Mouse (Mus musculus): ENCODE results near the gene 4930426L09Rik.
A peak's percentile ranks its signal among the peaks of the same experiment; 100 is the strongest.
"Not testable (repeated sequence)": the region's sequence is repeated elsewhere in the genome, so short reads cannot be mapped to it uniquely, and the experiment has no call there.

The 4930426L09Rik gene

DNA sequence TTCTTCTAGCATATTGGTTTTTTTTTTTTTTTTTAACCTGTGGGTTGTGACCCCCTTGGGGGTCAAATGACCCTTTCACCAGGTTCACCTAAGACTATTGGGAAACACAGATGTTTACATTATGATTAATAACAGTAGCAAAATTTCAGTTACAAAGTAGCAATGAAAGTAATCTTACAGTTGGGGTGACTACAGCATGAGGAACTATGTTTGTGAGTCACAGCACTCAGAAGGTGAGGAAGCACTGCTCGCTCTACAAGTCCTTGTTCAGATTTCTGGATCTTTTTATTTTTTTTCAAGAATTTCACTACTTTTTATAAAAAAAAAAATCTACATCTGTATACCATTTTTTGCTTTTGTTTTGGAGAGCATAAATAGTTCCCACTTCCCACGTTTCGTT, 26.6 kb upstream of the 4930426L09Rik start:
- DNase-seq: no peak

DNA sequence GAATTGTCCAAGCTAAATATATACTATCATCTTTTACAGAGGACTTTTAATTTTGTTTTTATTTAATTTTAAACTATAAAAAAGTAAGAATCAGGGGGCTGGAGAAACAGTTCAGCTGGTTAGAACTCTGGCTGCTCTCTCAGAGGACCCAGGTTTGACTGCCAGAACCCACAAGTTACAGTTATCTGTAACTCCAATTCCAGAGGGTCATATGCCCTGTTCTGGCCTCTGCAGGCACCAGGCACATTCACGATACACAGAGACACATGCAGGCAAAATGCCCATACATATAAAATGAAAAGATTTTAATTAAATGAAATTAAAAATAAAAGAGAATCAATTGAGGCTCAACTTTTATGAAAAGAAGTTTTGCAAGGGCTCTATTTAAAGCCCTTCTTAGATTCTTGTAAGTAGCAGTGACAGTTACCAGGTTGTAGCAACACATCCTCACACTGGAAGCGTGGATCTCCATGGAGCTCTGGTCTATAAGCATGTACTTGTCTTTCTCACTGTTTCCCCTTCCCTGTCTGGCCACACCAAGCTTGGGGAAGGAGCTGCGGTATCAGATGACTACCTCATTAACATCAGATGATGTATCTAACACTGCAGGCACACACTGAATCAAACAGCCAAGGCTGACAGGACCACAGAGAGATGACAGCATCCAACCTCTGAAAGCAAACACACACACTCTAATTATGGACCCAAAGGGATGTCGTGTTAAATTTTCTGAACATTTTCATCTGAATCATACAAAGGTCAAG, 23.1 kb upstream of the 4930426L09Rik start:
- no peak for DNase-seq

DNA sequence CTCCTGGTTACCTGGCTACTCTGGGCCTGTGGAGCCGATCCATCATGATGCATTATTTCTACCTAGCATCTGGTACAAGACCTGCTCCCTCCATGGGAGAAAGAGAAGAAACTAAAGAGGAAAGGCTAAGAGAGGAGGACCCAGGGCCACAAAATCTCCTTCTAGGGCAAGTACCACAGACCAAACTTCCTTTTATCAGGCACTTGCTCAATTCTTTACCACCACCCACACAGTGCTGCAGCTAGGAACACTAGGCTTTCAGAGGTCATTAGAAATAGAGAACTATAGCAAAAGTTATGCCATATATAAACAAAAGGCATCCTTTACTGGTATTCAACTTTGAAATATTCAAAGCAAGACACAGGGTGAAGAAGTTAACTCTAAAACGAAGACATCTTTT, 22.0 kb upstream of the 4930426L09Rik start:
- no peak for DNase-seq

DNA sequence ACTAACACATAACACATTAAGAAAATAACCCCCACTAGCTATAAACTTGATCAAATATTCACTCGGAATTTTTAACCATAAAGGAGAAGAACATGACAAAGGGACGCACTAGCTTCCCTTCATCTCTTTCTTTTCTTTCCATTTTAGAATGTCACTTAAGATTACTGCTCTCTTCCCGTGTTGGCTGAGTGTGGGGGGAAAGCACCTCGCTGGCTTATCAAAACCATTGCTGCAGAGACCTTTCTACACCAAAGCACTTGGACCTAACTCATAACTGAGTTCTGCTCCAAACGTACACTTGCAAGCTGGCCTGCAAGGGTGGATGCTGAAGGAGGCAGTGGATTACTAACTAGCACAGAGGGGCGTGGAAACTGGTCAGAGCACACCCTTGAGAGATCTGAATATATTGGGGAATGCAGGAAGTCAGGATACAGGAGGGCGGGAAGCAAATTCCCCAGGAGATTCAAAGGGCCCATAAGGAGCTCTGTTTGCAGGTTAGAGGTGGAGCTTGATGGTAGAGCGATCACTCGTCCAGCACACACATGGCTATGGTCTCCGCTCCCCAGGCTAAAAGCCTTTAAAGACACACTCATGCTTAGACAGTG, 20.8 kb upstream of the 4930426L09Rik start:
- no peak for DNase-seq

DNA sequence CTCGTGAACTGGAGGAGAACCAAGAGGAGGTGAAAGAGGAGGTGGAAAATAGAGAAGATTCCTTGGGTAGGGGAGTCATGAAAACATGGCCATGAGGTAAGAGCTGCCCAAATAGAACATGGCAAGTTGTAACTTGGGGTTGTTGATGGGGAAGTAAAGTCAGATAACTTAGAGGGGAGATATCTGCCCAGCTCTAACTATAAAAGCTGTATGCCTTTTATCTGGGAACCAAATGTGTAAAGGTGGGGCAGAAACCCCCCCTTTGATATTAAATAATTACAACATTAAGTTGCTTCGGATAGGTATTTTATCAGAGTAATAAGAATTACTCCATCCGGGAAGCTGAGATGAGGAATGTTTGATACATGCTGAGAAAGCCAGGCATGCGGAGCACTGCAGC, 19.1 kb upstream of the 4930426L09Rik start:
- DNase-seq: no peak

DNA sequence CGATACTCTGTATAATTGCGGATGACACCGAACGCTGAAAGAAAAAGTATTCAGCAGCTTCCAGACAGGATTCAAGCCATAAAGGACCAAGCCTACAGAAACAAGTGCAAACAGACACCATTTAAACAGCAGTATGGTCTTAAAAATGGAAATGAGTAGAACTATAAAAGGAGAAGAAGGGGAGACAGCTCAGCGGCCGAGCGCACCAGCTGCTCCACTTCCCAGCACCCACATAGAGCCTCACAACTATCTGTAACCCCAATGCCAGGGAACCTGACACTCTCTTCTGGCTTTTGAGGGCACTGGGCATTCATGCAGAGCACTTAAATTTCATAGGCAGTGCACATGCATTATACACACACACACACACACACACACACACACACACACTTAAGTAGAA, 18.5 kb upstream of the 4930426L09Rik start:
- no peak for DNase-seq

DNA sequence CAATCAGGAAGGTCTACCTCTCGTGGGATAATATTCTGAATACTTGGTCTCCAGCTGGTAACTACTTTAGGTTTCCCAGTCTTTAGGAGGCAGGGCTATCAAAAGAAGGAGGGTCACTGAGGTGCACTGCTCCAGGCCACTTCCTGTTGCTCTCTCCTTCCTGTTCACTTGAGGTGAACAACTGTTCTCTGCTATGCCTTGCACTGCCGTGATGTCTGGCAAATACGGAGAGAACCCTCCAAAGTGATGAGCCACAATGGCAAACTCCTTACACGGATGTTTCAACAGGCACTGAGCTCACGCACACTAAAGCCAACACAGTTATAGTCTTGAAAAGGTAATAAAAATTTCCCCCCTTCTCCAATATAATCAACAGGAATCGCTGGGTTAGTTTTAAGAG, 15.6 kb upstream of the 4930426L09Rik start:
- no peak for DNase-seq

DNA sequence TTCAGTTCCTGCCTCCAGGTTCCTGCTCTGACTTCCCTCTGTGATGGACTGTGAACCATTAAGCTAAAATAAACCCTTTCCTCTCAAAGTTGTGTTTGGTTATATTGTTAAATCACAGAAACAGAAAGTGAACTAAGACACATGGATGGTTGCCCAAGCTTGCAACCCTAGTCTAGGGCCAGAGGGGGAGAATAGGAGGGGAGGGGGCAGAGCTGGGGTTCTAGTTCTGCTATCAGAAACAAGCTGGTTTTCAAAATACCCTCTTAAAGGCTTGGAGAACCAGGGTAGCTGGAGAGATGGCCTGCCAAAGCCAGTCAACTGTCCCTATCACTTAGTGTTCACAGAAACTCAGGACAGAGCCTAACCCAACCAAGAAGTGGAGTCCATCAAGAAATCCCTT, 14.6 kb upstream of the 4930426L09Rik start:
- DNase-seq: no peak

DNA sequence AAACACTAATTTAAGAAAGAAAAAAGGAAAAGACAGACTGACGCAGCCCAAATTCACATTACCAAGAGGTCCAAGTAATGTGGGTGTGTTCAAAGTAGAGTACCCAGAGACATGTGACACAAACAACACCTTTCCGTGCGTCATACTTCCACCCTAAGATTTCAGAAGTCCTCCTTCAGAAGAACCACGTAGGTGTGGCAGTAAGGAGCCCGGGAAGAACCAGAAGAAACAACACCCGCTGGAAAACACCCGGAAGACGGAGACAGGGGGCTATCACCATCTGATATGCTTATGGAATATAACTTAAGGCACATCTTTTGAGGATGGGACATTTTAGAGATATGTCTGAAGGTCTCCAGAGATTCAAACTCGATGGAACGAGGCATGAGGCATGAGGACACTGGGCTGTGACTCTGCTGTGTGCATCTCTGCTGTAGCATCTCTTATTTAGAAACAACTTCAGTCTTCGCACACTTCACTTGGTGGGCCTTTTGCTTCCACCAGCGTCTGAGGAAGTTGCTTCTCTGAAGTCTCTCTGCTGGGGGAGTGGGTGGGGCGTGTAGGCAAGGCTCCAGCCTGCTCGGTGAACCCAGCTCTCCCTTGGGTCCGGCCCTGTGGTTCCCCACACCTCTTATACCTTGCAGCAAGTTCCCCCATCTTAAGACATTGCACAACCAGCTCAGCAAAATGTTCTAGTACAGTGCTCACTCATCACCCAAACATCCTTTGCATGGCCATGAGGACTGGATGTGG, 13.9 kb upstream of the 4930426L09Rik start:
- no peak for DNase-seq

DNA sequence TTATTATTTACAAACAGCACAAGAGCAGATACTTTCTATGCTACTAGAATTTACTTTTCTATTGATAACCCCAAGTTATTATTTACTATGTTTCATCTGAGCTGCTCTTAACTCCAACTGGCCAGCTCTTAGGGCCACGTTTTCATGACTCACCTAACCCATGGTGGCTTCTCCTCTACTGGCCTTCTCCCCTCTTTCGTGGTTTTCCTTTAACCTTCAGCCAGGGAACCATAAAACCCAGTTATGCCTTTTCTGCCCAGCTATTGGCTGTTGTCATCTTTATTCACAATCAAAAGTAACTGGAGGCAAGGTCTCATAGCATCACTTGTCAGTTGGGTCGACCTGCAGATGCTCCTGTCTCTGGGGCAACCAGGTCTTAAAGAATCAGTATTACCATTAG, 12.6 kb upstream of the 4930426L09Rik start:
- DNase-seq: no peak

DNA sequence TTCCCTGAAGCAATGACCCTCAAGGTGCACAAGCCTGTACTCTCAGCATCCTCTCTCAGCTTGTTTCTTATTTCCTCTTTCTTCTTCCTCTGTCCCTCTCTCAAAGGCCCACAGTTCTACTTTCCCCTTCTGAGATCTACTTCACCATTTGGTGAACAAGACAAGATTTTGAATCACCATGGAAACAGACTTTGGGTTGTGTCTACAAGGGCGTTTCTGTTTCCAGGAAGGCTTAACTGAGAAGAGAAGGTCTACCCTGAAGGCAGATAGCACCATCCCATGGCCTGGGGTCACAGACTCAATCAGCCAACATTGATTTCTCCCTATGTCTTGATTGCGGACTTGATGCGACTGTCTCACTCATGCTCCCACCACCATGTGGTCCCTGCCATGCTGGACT, 9.3 kb upstream of the 4930426L09Rik start:
- no peak for DNase-seq

DNA sequence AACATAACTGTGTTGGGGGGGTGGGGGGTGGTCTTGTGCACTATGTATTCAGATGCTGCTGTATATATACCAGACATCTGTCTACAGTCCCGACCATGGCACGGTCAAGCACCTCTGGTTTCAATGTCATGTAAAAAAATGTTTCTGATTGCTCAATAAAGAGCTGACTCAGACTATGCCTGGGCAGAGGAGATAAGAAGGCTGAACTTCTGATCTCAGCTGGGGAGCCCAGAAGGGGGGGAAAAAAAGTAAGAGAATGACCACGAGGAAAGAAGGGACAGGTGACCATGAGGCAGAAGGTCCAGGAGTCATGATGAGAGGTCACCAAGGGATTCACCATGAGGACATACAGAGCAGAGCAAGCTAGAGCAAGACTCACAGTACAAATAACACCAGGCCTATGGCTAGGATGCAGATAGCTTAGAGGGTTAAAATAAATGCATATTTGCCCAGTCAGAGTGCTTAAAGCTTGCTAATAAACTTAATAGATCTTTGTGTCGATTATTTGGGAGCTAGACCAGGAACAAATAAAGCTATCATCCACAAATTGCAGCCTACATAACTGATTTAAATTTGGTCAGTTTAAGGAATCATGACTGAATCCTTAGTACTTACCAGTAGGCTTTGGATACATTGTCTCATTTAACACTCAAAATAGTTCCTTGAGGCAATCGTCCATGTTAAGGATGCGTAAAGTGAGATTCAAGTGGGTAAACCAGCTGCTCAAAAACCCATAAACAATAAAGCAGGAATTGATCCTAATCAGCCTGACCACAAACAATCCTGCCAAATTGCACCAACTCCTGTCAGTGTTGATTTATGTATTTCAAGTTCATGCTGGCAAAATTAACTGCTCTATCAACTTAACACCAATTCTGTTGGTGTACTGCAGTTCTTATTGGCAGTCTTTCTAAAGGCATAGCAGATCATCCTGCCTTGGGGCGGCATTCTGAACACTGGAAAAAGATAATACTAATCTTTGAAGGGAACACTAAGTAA, 5.3 kb upstream of the 4930426L09Rik start:
- no peak for DNase-seq

DNA sequence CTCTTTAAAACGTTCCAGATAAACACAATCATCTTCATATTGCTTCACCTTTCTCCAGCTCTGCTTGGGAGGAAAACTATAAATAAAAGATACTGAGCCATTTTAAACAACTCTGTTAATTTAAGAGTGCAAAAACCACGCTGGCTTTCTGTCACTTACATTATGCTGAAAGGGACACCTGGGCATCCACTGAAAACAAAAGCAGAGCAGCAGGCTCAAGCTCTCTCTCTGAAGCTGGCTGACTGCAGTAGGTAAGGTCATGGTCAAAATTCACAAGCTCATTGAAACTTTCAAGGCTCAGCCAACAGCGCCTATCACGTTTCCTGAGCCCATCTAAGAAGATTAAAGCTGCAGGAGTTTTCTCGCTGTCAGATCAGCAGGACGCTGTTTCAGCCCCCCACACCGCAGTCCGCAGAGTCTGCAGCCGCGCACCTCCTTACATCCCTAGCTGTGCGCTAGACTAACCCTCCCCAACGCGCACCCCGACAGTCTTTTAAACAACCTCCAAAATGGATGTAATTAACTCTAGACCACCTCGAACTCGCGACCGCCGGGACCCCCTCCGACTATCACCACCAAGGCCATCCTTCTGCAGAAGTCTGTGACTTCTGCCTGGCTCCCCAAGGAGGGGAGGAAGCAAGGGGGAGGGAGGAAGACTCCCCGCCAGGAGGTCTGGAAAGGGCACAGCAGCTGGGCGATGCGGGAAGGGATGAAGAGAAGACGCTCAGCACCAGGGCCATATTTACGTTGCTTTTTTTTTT, 1.5 kb upstream of the 4930426L09Rik start:
- peak; percentile 11 for DNase-seq

DNA sequence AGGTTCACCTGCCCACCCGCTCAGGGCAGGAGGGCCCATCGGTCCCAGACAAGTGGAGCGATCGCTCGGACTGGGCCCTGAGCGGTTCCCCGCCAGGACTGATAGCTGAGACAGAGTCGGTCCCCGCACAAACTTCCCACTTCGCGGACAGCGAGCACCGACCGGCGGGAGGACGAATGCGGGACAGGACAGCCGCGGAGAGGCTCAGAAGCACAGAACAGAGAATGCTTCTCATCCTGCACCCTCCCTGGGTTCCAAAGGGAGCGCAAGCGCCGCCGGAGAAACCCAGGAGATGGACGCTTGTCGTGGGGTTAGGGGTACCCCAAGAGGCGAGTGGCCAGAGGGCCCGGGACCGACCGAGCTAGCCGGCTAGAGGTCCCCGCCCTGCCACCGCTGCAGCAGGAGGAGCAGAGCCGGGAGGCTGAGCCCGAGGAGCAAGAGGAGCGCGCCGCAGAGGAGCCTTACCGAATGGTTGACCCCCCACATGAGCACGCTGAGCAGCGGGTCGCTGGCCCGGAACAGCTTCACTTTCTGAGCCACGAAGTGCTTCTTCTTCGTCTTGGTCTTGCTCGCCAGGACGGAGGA, 664 bp upstream of the 4930426L09Rik start:
- no peak for DNase-seq

DNA sequence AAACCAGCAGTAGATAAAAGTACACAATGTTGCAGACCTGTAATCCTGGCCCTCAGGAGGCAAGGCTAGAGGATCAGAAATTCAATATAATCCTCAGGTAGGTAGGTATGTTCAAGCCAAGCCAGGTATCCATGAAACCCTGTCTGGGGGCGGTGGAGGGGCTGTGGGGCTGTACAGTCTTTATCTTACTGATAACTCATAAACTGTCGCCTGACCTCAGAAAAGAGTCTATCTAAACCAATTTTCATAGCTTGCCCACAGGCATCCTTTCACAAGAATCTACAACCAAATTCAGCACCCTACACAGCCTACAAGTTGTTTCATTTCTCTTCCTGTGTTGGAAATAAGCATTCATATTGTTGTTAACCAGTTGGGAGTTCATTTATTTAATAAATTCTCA, 1.3 kb downstream of the 4930426L09Rik start:
- DNase-seq: no peak

DNA sequence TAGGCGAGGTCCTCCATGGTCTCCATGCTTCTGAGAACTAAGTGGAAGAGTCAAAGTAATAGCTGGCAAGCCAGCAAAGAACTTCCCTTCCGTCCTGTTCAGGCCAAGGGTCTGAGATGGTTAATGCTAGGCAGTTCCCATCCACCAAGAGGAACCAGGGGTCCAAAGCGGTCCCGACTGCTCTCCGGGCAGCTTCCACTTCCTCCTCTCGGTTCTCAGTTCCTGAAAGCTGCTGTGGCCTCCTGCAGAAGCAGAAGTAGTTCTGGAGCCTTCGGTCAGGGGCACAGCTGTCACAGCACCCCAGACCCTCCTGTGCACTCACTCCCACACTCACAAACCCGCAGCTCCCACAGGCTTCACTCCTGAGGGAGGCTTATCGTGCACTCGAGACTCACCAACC, 6.7 kb downstream of the 4930426L09Rik start:
- peak; percentile 7 for DNase-seq

DNA sequence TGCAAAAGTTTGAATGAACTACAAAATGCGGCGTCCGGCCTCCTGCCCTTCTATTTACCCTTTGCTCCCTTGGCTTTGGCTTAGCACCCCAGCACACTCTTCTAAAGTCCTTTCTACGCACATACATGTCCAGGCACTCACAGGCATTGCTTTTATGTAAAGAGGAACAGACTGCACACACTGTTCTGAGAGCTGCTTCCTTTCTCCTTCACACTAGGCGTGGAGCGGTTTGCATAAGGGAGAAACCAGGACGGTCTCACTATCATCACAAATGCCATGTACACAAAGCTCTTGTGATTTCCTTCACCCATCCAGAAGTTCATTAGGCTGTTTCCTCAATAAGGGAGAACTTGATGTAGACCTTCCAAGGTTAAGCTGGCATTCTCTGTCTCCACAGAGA, 8.0 kb downstream of the 4930426L09Rik start:
- no peak for DNase-seq

DNA sequence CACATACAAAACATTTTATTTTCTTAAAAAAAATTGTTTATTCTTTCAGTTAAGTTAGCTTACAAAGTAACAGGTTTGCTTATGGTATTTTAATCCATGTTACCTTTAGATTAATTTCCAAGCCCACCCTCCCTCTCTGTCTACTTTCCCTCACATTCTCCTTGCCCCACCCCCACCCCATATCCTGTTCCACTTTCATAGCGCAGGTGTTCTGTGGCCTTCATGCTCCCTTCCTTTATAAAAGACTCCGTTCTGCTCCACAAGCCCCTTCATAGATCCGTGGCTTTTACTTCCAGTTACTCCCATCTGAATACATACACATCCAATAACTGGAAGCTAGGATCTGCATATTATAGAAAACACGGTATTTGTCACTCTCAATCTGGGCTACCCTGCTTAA, 9.4 kb downstream of the 4930426L09Rik start:
- DNase-seq: no peak

DNA sequence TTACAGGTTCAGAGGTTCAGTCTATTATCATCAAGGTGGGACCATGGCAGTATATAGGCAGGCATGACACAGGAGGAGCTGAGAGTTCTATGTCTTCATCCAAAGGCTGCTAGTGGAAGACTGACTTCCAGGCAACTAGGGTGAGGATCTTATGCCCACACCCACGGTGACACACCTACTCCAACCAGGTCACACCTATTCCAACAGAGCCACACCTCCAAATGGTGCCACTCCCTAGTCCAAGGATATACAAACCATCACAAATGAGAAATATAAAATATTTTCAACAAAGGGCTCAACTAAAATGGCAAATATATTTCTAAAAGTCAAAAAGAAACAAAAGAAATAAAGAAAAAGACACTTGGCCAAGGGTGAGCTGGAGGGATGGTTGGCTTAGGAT, 12.4 kb downstream of the 4930426L09Rik start:
- not testable (repeated sequence) for DNase-seq

DNA sequence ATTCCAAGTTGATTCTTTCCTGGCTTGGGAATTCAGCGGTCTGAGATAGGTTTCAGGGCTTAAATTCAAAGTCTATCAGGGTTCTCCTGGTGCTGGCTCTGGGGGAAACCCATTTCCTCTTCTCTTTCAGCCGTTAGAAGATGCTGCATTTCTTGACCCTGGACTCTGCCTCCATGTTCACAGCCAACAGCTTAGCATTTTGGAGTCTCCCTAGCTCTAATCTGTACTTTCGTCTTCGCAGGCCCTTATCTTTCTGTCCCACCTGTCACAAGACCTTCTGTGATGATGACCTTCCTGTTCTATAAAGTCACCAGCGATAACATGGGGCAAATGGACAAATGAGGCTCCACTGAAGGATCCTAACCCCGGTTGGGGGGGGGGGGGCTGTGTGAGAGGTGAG, 13.3 kb downstream of the 4930426L09Rik start:
- DNase-seq: no peak

DNA sequence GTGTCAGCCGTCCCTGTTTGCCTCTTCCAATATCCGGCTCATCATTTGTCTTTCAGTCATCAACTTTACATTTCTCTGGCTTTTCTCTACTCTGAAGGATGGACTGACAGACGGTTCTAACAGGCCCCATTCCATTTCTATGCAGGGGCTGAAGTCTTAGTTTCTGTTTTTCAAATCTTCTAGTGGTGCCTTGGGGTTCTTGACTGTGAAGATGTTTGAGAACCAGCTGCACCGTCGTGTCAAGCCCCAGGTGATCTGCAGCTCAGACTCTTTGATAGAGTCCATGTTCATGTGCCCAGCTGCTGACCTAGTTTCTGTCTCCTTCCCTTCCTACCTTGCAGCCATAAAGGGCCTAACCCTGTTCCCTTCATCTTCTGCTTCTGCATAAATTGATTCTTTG, 18.2 kb downstream of the 4930426L09Rik start:
- no peak for DNase-seq

DNA sequence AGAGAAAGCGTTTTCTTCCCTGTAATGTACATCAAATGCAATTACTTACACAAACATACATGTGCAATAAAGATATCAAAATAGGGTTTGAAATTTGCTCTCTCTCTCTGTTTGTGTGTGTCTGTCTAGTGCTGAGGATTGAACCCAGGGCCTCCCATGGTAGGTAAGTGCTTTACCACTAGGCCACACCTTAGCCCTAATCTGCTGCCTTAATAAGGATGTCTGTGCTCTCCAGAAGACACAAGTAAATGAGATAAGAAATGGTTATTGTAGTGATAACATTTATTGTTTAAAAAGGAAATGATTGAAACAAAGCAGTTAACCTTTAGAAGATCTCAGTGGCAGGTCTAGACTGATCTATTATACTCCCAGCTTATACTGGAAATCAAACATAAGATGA, 18.7 kb downstream of the 4930426L09Rik start:
- no peak for DNase-seq
